Mouse (Mus musculus): ENCODE measurements around the gene Ahnak. TPM values are rescaled to one million over a fixed set of nuclear protein-coding genes. Genes with fewer than 3 reads are reported as not detected.
"Not testable (repeated sequence)": the region's sequence is repeated elsewhere in the genome, so short reads cannot be mapped to it uniquely, and the experiment has no call there.

Ahnak gene
- polyA plus RNA-seq, 1 experiment from 2014 or later = 12.2 TPM

GRCm38 (mm10) chr19:8999223-8999622 is 10.1 kb downstream of the Ahnak start:
- Histone ChIP-seq H3K9ac (replicated peaks) (no peak overlapping the region), H3K27me3 (no peaks in the 10 kb centered on the region), H3K9me3 (no peaks in the 10 kb centered on the region), H3K4me3 (no peak overlapping the region), H3K27ac (replicated peaks) (no peak overlapping the region), H3K36me3 (no peaks in the 10 kb centered on the region), H3K4me2 (replicated peaks) (no peak overlapping the region), H3K4me1 (no peaks in the 10 kb centered on the region)
- WGBS = 86% methylated on average over 4 of the region's 4 CpGs
- no peak for ATAC-seq (ENCODE audit: low FRiP score, low read depth)

DNA sequence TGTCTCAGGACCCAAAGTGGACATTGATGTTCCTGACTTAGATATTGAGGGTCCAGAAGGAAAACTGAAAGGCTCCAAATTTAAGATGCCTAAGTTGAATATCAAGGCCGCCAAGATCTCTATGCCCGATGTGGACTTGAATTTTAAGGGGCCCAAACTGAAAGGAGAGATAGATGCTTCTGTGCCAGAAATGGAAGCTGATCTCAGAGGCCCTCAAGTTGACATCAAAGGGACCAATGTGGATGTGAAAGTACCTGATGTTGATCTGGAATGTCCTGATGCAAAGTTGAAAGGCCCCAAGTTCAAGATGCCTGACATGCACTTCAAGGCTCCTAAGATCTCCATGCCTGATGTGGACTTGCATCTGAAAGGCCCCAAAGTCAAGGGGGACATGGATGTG is 17.8 kb downstream of the Ahnak start:
- not testable (repeated sequence) for H3K4me3 ChIP-seq; H3K4me1 ChIP-seq; H3K9ac ChIP-seq (replicated peaks); H3K9me3 ChIP-seq; ATAC-seq (ENCODE audit: low FRiP score, low read depth); H3K27ac ChIP-seq (replicated peaks); H3K4me2 ChIP-seq (replicated peaks); H3K36me3 ChIP-seq; H3K27me3 ChIP-seq
- WGBS = 100% methylated on average over 2 of the region's 2 CpGs

DNA sequence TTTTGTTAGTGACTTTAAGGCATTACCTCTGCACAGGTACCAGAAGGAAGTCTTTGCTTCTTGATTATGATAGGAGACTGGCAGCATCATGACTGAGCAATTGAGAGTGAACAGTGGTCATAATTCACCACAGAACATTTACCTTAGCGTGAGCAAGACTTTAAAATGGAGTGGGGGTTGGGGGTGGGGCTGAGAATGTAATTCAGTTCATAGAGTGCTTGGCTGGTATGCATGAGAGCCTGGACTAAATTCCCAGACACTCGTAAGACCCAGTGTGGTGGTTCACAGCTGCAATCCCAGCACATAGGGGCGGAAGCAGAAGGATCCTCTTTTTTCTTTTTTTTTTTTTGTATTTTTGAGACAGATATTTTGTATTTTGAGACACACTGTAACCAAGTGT is 30.2 kb downstream of the Ahnak start:
- H3K36me3 ChIP-seq = no peaks in the 10 kb centered on the region
- WGBS = 89% methylated on average over 3 of the region's 3 CpGs
- H3K9ac ChIP-seq (replicated peaks) = no peak overlapping the region

GRCm38 (mm10) chr19:9023021-9023778 is 34.1 kb downstream of the Ahnak start:
- no peak overlapping the region for H3K4me2 ChIP-seq (replicated peaks)
- no peak overlapping the region for H3K9ac ChIP-seq (replicated peaks)
- H3K4me1 ChIP-seq = peaks cover 7% of the 10 kb centered on the region; the same call in 1 of the 2 replicates
- H3K27ac ChIP-seq (replicated peaks) = no peak overlapping the region
- no peak overlapping the region for H3K4me3 ChIP-seq
- no peaks in the 10 kb centered on the region for H3K36me3 ChIP-seq
- no peaks in the 10 kb centered on the region for H3K27me3 ChIP-seq
- no peaks in the 10 kb centered on the region for H3K9me3 ChIP-seq
- ATAC-seq (ENCODE audit: low FRiP score, low read depth) = no peak
- 49% methylated on average over 11 of the region's 11 CpGs for whole genome bisulfite sequencing

More for the DNA sequence above, 30.2 kb downstream of the Ahnak start:
- Histone ChIP-seq H3K27ac (replicated peaks) (no peak overlapping the region), H3K4me1 (no peaks in the 10 kb centered on the region), H3K27me3 (no peaks in the 10 kb centered on the region), H3K9me3 (no peaks in the 10 kb centered on the region), H3K4me2 (replicated peaks) (no peak overlapping the region), H3K4me3 (no peak overlapping the region)
- ATAC-seq (ENCODE audit: low FRiP score, low read depth) = no peak

- no peaks in the 10 kb centered on the region for H3K9me3 ChIP-seq
- H3K27ac ChIP-seq (replicated peaks) = no peak overlapping the region
- no peaks in the 10 kb centered on the region for H3K27me3 ChIP-seq
- peaks cover 7% of the 10 kb centered on the region; the same call in 1 of the 2 replicates for H3K4me1 ChIP-seq
- no peak overlapping the region for H3K9ac ChIP-seq (replicated peaks)
- H3K36me3 ChIP-seq = no peaks in the 10 kb centered on the region
- no peak overlapping the region for H3K4me2 ChIP-seq (replicated peaks)
- ATAC-seq (ENCODE audit: low FRiP score, low read depth) = no peak
- 93% methylated on average over 5 of the region's 5 CpGs for WGBS
- no peak overlapping the region for H3K4me3 ChIP-seq
These were observed 36.6 kb downstream of the Ahnak start for GRCm38 (mm10) chr19:9025562-9026257.

GRCm38 (mm10) chr19:9026634-9027033 is 37.5 kb downstream of the Ahnak start:
- ATAC-seq (ENCODE audit: low FRiP score, low read depth) = no peak
- no peak overlapping the region for H3K4me3 ChIP-seq
- H3K4me1 ChIP-seq = peaks cover 7% of the 10 kb centered on the region; the same call in 1 of the 2 replicates
- H3K36me3 ChIP-seq = no peaks in the 10 kb centered on the region
- H3K4me2 ChIP-seq (replicated peaks) = no peak overlapping the region
- no peak overlapping the region for H3K27ac ChIP-seq (replicated peaks)
- H3K9me3 ChIP-seq = no peaks in the 10 kb centered on the region
- no peaks in the 10 kb centered on the region for H3K27me3 ChIP-seq
- no peak overlapping the region for H3K9ac ChIP-seq (replicated peaks)
- 87% methylated on average over 4 of the region's 4 CpGs for WGBS

GRCm38 (mm10) chr19:9027795-9028194 is 38.7 kb downstream of the Ahnak start:
- Histone ChIP-seq H3K9ac (replicated peaks) (no peak overlapping the region), H3K36me3 (no peaks in the 10 kb centered on the region), H3K27ac (replicated peaks) (no peak overlapping the region), H3K27me3 (no peaks in the 10 kb centered on the region), H3K4me2 (replicated peaks) (no peak overlapping the region), H3K4me3 (no peak overlapping the region), H3K9me3 (no peaks in the 10 kb centered on the region), H3K4me1 (peaks cover 7% of the 10 kb centered on the region; the same call in 1 of the 2 replicates)
- WGBS = 28% methylated on average over 5 of the region's 5 CpGs
- no peak for ATAC-seq (ENCODE audit: low FRiP score, low read depth)

DNA sequence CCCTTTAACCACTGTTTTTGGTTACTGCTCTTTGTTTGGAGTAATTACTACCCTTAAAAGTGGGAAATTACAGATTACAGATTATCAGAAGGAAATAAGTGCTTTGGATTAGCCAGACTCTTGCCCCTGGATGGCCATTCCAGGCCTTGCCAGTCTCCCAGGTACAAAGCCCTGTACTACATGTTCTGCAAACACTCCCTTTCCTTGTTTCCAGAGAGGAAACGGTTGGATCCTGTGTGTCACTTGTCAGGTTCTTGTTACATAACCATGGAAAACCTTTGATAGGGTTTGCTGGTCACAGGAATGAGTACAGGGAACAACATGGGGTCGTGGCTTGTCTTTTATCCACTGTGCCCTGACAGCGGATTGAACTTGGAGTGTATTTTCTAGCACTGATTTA is 39.3 kb downstream of the Ahnak start:
- Histone ChIP-seq H3K4me3 (no peak overlapping the region), H3K4me1 (peaks cover 7% of the 10 kb centered on the region; the same call in 1 of the 2 replicates), H3K27me3 (no peaks in the 10 kb centered on the region), H3K9ac (replicated peaks) (no peak overlapping the region), H3K27ac (replicated peaks) (no peak overlapping the region), H3K36me3 (no peaks in the 10 kb centered on the region), H3K9me3 (no peaks in the 10 kb centered on the region), H3K4me2 (replicated peaks) (no peak overlapping the region)
- ATAC-seq (ENCODE audit: low FRiP score, low read depth) = no peak
- WGBS = 75% methylated on average over 3 of the region's 3 CpGs

DNA sequence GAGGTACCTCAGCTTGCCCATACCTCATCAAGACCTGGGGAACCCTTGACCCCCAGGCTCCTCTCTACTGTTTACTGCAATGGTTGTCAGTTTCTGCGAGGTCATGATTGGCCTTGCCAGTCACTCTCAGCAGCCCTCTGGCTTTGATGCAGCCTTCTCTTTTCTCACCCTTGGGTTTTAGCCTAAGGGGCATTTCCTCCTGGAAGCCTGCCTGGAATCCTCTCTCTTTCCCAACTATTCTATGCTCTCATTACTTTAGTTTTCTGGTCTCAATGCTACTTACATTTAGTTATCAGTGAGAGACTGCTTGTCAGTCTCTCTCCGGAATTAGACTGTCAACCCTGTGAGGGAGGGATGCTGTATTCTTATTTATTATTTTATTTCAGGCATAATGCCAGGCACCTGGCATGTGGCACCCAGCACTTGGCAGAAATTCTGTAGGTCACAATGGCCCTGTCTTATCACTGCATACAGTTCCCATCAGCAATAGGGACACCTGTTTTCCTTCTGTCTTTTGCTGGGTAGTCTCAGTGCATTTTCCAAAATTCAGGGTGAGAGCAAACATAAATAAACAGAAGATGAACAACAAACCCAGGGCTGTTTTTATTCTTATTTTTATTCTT is 40.7 kb downstream of the Ahnak start:
- H3K27me3 ChIP-seq = no peaks in the 10 kb centered on the region
- H3K27ac ChIP-seq (replicated peaks) = no peak overlapping the region
- H3K4me3 ChIP-seq = no peak overlapping the region
- no peaks in the 10 kb centered on the region for H3K36me3 ChIP-seq
- ATAC-seq (ENCODE audit: low FRiP score, low read depth) = no peak
- H3K4me2 ChIP-seq (replicated peaks) = no peak overlapping the region
- no peak overlapping the region for H3K9ac ChIP-seq (replicated peaks)
- no peaks in the 10 kb centered on the region for H3K9me3 ChIP-seq
- 83% methylated on average over 2 of the region's 2 CpGs for WGBS
- peaks cover 7% of the 10 kb centered on the region; the same call in 1 of the 2 replicates for H3K4me1 ChIP-seq

- H3K27me3 ChIP-seq = no peaks in the 10 kb centered on the region
- ATAC-seq (ENCODE audit: low FRiP score, low read depth) = no peak
- H3K27ac ChIP-seq (replicated peaks) = no peak overlapping the region
- H3K4me3 ChIP-seq = no peak overlapping the region
- no peak overlapping the region for H3K9ac ChIP-seq (replicated peaks)
- H3K4me2 ChIP-seq (replicated peaks) = no peak overlapping the region
- WGBS = 64% methylated on average over 7 of the region's 7 CpGs
- no peaks in the 10 kb centered on the region for H3K36me3 ChIP-seq
- H3K9me3 ChIP-seq = no peaks in the 10 kb centered on the region
- H3K4me1 ChIP-seq = 0 out of 2 replicates have a peak, but pooled peaks cover 3% of the 10 kb centered on the region
These were observed 43.5 kb downstream of the Ahnak start for GRCm38 (mm10) chr19:9032502-9033129.

GRCm38 (mm10) chr19:9033412-9034340 is 44.6 kb downstream of the Ahnak start:
- no peak for ATAC-seq (ENCODE audit: low FRiP score, low read depth)
- WGBS = 73% methylated on average over 9 of the region's 9 CpGs

More at GRCm38 (mm10) chr19:9033412-9034340, 44.6 kb downstream of the Ahnak start:
- Histone ChIP-seq H3K27ac (replicated peaks) (no peak overlapping the region), H3K9me3 (no peaks in the 10 kb centered on the region), H3K9ac (replicated peaks) (no peak overlapping the region), H3K27me3 (no peaks in the 10 kb centered on the region), H3K36me3 (no peaks in the 10 kb centered on the region), H3K4me3 (no peak overlapping the region), H3K4me2 (replicated peaks) (no peak overlapping the region), H3K4me1 (no peaks in the 10 kb centered on the region)
